Mouse (Mus musculus): ENCODE measurements around the gene Ndufa12. TPM values are rescaled to one million over a fixed set of nuclear protein-coding genes. Genes with fewer than 3 reads are reported as not detected.

The Ndufa12 gene
- polyA plus RNA-seq (2015; fragmentation: Nextera tagmentation; extraction: Ambion mirVana): 421 and 423 TPM in 2 replicates

DNA sequence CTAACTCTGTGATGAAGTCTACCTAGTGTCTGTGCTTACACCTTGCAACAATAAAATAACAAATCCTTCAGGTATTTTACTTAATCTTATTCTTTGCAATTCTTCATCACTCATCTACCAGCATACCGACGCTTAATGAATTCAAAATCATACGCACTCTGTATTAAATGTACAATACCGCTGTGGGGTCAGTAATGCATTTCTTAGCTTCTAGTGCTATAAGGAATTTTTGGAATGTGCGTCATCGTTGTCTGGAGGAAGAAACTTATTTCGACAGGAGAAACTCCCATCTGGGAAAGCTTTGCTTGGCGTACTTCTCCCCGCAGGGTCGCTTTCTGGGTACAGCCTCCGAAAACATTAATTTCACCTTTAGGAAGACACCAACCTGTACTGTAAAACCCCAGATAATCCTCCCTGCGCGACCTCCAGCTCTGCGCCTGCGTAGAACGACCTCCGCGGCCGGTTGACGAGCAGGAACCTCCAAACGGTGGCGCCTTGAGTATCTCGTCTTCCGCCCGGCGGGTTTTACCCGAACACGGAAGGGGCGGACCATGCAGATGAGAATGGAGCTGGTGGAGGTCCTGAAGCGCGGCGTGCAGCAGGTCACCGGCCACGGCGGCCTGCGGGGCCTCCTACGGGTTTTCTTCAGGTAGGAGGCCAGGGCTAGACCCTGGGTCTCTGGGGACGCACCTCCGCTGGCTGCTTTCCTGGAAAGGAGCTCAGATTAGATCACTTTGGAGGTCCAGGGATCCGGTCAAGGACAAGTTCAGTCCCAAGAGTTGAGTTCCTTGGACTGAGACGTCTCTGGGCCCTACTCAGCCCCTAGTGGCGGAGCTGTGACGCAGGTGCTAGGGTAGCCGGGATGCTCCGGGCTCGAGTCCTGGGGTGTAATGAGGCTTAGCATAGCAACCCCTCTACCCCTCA is at the start of gene Ndufa12:
TSS of gene Ndufa12 (plus strand) at position 239 of the 924 bp plus-strand sequence.
- Histone ChIP-seq H3K27me3 (no peaks in the 10 kb centered on the region), H3K4me2 (peak within 1 kb of the TSS; percentile 82), H3K4me1 (peaks cover 16% of the 10 kb centered on the region), H3K9me3 (replicated peaks) (no peaks in the 10 kb centered on the region), H3K9ac (peak within 1 kb of the TSS; percentile 85), H3K36me3 (peaks cover 58% of the 10 kb centered on the region), H3K4me3 (replicated peaks) (peak within 1 kb of the TSS; percentile 88), H3K27ac (peak within 1 kb of the TSS; percentile 96)
- WGBS: under 1% methylated on average over 46 of the region's 46 CpGs
- ATAC-seq (replicated peaks; ENCODE audit: low FRiP score): peak; percentile 98

DNA sequence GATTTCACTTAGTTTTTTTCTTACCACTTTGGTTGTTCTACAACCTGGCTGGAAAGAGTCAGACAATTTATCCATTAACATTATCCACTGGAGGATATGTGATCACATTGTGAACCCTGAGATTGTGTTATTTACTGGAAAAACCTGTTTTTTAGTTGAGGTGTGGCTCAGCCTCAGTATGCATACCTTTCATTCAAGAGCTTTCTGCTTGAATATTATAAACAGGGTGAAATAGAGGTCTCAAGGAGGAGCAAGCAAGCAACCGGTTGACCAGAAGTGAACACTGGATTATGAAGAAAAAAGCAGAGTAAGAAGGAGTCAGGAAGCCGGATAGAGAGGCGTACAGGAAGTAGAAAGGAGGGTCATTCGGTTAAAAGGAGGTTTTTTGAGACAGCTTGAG is 47.0 kb upstream of the Ndufa12 start:
- Histone ChIP-seq H3K36me3 (no peaks in the 10 kb centered on the region), H3K4me3 (replicated peaks) (no peak overlapping the region), H3K27me3 (no peaks in the 10 kb centered on the region), H3K9ac (no peak overlapping the region), H3K27ac (peak overlapping the region; percentile 80), H3K4me1 (peaks cover 23% of the 10 kb centered on the region), H3K4me2 (0 out of 2 replicates have a peak overlapping the region, but pooled peaks have one; percentile 13), H3K9me3 (replicated peaks) (no peaks in the 10 kb centered on the region)
- WGBS: 56% methylated on average over 4 of the region's 4 CpGs
- no peak for ATAC-seq (replicated peaks; ENCODE audit: low FRiP score)

DNA sequence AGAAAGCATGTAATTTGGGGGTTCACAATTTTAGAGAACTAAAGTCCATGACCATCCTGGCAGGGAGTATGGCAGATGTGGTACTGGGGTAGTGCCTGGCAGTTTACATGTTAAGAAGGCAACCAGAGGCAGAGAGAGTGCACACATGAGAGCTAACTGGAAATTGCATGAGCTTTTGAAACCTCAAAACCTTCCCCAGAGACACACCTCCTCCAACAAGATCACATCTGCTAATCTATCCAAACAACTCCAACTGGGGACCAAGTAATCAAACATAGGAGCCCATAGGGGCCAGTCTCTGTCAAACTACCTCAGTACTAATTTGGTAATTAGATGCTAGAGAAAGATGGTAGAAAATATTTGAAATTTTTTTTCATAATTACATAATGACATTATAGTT is 44.7 kb upstream of the Ndufa12 start:
- Histone ChIP-seq H3K9me3 (replicated peaks) (no peaks in the 10 kb centered on the region), H3K36me3 (peaks cover 18% of the 10 kb centered on the region), H3K27me3 (no peaks in the 10 kb centered on the region), H3K9ac (no peak overlapping the region), H3K27ac (no peak overlapping the region), H3K4me1 (peaks cover 15% of the 10 kb centered on the region), H3K4me3 (replicated peaks) (no peak overlapping the region), H3K4me2 (no peak overlapping the region)
- no peak for ATAC-seq (replicated peaks; ENCODE audit: low FRiP score)

DNA sequence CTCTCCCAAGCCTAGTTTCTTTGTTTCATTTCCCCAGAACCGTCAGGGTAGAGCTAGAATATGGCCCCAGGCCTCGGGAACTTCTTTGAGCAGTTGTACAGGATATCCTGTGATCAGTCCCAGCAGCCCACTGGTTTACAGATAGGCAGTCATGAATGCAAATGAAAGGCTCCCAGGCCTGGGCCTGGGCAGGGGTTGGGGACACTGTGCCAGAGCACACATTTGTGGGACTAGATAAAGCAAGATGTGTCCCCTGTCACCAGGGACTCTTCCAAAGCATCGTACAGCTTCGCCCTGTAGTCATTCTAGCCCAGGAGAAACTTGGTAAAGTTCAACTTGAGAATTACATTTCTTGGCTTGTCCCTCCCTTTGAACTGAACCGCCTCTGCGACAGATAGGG is 39.6 kb upstream of the Ndufa12 start:
- 86% methylated on average over 6 of the region's 6 CpGs for WGBS
- Histone ChIP-seq H3K9ac (no peak overlapping the region), H3K4me3 (replicated peaks) (no peak overlapping the region), H3K4me2 (no peak overlapping the region), H3K4me1 (no peaks in the 10 kb centered on the region), H3K36me3 (peaks cover 52% of the 10 kb centered on the region), H3K27ac (no peak overlapping the region), H3K27me3 (no peaks in the 10 kb centered on the region), H3K9me3 (replicated peaks) (no peaks in the 10 kb centered on the region)
- no peak for ATAC-seq (replicated peaks; ENCODE audit: low FRiP score)

DNA sequence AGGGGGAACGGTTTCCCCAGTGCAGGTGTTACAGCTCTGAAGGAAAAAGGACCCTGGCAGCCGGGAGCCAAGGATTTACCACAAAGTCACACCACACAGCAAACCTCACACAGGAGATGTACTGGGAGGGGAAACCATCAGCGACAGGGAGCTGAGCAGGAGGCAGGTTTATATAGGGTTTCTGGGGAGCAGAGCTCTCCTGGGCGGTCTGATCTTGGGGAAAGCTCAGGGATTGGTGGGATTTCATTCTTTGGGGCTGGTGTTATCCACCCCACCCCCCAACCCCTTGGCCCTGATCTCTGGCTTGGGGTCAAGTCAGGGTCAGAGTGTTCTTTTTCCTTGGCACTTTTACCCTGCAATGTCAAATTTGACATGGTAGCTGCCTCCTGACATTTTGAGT is 39.1 kb upstream of the Ndufa12 start:
- H3K9me3 ChIP-seq (replicated peaks): no peaks in the 10 kb centered on the region
- ATAC-seq (replicated peaks; ENCODE audit: low FRiP score): no peak

DNA sequence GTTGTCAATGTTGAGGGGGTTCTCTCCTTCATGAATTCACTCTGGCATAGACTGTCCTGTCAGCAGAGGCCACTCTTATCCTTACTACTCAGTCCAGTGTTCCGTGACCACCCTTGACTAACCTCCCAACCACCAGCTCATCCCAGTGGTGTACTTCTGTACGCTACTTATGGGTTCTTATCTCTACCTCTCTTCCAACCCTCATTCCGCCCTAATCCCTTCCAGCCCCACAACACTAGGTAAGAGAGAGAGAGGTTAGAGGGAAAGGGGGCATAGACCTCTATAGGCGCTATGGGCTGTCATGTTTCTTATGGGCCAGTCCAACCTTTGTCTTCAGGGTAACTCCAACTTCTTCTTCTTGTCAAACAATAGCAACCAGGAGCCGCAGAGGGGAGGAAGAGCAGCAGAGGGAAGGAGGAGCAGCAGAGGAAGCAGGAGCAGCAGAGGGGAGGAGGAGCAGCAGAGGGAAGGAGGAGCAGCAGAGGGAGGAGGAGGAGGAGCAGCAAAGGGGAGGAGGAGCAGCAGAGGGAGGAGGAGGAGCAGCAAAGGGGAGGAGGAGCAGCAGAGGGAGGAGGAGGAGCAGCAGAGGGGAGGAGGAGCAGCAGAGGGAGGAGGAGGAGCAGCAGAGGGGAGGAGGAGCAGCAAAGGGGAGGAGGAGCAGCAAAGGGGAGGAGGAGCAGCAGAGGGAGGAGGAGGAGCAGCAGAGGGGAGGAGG is 37.3 kb upstream of the Ndufa12 start:
- H3K4me1 ChIP-seq: no peaks in the 10 kb centered on the region
- no peaks in the 10 kb centered on the region for H3K9me3 ChIP-seq (replicated peaks)
- no peak overlapping the region for H3K9ac ChIP-seq
- H3K4me2 ChIP-seq: no peak overlapping the region
- H3K36me3 ChIP-seq: peaks cover 69% of the 10 kb centered on the region
- ATAC-seq (replicated peaks; ENCODE audit: low FRiP score): no peak
- WGBS: 89% methylated on average over 5 of the region's 5 CpGs
- H3K27me3 ChIP-seq: no peaks in the 10 kb centered on the region
- no peak overlapping the region for H3K4me3 ChIP-seq (replicated peaks)
- H3K27ac ChIP-seq: no peak overlapping the region

More for the DNA sequence above, 39.1 kb upstream of the Ndufa12 start:
- Histone ChIP-seq H3K4me3 (replicated peaks) (no peak overlapping the region), H3K27me3 (no peaks in the 10 kb centered on the region), H3K9ac (no peak overlapping the region), H3K4me2 (no peak overlapping the region), H3K36me3 (peaks cover 57% of the 10 kb centered on the region), H3K4me1 (no peaks in the 10 kb centered on the region), H3K27ac (no peak overlapping the region)
- WGBS: 98% methylated on average over 4 of the region's 4 CpGs

DNA sequence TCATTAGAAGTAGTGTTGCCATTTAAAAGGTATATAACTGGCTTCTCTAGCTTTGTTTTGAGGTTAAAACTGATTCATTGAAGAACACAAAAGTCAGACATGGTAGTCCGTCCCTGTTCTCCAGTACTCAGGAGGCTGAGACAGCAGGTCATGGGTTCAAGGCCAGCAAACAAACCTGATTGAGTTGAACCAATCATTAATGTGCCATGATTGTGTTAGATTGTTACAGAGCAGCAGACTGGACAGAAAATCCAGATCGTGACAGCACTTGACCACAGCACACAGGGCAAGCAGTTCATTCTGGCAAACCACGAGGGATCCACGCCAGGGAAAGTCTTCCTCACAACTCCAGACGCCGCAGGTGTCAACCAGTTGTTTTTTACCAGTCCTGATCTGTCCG is 36.5 kb upstream of the Ndufa12 start:
- no peak for ATAC-seq (replicated peaks; ENCODE audit: low FRiP score)
- Histone ChIP-seq H3K9ac (no peak overlapping the region), H3K4me2 (no peak overlapping the region), H3K4me1 (no peaks in the 10 kb centered on the region), H3K27ac (no peak overlapping the region), H3K4me3 (replicated peaks) (no peak overlapping the region), H3K9me3 (replicated peaks) (no peaks in the 10 kb centered on the region), H3K36me3 (peaks cover 72% of the 10 kb centered on the region), H3K27me3 (no peaks in the 10 kb centered on the region)
- 93% methylated on average over 7 of the region's 7 CpGs for WGBS

DNA sequence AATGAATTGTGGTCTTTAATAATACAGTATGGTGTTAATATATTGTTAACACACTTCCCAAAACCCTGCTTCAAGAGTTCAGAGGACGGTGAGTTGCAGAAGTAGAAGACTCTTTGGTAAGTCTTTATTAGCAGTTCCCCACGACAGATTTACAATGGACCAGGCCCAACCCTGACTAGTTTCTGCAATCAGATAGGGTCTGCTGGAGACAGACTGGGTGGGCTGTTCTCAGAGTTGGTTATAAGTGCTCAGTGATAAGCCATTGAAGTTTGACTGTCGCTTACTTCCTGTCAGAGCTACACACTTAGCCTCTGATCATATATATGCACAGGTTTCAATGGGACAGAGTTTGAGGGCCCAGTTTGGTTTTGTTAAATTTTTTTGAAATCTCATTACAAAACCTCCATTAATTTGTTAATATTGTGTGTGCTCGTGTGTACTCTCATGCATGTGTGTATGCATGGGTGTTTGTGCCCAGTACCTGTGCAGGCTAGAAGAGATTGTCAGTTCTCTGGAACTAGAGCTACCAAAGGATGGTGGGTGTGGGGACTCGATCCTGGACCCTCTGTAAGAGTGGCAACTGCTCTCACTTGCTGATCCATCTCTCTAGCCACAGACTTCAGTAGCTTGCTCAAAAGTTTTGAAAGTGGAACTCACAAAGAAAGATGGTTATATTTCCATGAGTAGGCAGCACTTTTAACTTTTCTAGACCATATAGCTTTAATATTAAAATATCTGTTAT is 34.2 kb upstream of the Ndufa12 start:
- no peak overlapping the region for H3K4me2 ChIP-seq
- ATAC-seq (replicated peaks; ENCODE audit: low FRiP score): no peak
- H3K9me3 ChIP-seq (replicated peaks): no peaks in the 10 kb centered on the region
- no peak overlapping the region for H3K4me3 ChIP-seq (replicated peaks)
- H3K36me3 ChIP-seq: peaks cover 74% of the 10 kb centered on the region
- 73% methylated on average over 5 of the region's 5 CpGs for WGBS
- no peak overlapping the region for H3K9ac ChIP-seq
- H3K4me1 ChIP-seq: no peaks in the 10 kb centered on the region
- H3K27me3 ChIP-seq: no peaks in the 10 kb centered on the region
- no peak overlapping the region for H3K27ac ChIP-seq

DNA sequence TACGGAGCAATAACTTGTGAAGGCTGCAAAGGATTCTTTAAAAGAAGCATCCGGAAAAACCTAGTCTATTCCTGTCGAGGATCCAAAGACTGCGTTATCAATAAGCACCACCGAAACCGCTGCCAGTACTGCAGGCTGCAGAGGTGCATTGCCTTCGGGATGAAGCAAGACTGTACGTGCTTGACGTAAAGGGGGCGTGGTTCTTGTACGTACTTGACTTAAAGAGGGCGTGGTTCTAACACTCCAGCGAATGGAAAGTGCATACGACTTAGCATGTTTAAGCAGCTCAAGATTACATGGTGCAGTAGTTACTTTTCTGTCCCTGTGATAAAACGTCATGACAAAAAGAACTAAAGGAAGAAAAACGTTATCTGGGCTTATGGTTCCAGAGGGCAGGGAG is 33.1 kb upstream of the Ndufa12 start:
- ATAC-seq (replicated peaks; ENCODE audit: low FRiP score): no peak
- no peak overlapping the region for H3K9ac ChIP-seq
- peaks cover 76% of the 10 kb centered on the region for H3K36me3 ChIP-seq

DNA sequence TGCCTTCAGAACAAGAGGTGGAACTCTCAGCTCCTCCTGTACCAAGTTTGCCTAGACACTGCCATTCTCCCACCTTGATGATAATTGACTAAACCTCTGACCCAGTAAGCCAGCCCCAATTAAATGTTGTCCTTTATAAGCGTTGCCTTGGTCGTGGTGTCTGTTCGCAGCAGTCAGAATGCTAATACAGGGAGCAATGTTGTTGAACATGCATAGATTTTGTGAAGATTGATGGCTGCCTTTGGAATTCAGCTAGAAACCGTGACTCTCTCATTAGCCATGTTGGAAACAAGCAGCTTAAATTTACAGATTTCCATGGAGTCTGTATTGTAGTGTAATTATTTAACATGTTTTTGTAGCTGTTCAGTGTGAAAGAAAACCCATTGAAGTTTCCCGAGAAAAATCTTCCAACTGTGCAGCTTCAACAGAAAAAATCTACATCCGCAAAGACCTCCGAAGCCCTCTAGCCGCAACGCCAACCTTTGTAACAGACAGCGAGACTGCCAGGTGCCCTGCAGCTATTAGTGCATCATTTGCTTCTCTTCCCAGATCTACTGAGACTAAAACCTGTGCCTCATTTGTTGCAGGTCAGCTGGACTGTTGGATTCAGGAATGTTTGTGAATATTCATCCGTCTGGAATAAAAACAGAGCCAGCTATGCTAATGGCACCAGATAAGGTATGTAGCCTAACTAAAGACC is 31.3 kb upstream of the Ndufa12 start:
- Histone ChIP-seq H3K36me3 (peaks cover 84% of the 10 kb centered on the region), H3K4me1 (no peaks in the 10 kb centered on the region), H3K4me3 (replicated peaks) (no peak overlapping the region), H3K27me3 (no peaks in the 10 kb centered on the region), H3K9ac (no peak overlapping the region), H3K9me3 (replicated peaks) (0 out of 2 replicates have a peak, but pooled peaks cover 3% of the 10 kb centered on the region), H3K4me2 (no peak overlapping the region), H3K27ac (no peak overlapping the region)
- no peak for ATAC-seq (replicated peaks; ENCODE audit: low FRiP score)
- 88% methylated on average over 11 of the region's 11 CpGs for WGBS

More for the DNA sequence above, 33.1 kb upstream of the Ndufa12 start:
- 0 out of 2 replicates have a peak, but pooled peaks cover 3% of the 10 kb centered on the region for H3K9me3 ChIP-seq (replicated peaks)
- no peaks in the 10 kb centered on the region for H3K4me1 ChIP-seq
- WGBS: 91% methylated on average over 16 of the region's 16 CpGs
- H3K4me2 ChIP-seq: no peak overlapping the region
- no peak overlapping the region for H3K27ac ChIP-seq
- no peak overlapping the region for H3K4me3 ChIP-seq (replicated peaks)
- no peaks in the 10 kb centered on the region for H3K27me3 ChIP-seq

DNA sequence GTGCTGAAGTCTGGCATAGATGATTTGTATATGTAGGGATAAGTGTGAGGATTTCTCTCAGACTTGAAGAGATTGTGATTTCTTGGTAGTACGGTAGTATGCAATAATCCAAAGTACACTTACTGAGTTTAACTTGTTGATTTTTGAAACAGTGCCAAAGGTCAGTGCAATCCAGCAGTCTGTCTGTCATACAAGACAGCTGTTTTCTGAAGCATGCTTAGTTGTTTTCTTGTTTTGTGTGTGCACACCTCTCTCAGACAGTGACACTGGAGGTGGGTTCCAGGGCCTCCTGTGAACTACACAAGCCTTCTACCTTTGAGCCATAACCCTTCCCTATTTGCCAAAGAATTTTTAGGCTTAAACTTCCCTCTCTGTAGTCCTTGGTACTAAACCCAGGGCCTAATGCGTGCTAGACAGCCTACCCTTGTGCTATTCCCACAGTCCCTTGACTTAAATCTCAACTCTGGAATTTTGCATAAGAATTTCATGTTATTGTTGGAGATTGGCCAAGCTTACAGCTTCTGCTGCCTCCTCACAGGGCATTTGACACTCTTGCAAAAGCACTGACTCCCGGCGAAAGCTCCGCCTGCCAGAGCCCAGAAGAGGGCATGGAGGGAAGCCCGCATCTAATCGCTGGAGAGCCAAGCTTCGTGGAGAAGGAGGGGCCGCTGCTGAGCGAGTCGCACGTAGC is 26.9 kb upstream of the Ndufa12 start:
- Histone ChIP-seq H3K4me3 (replicated peaks) (no peak overlapping the region), H3K4me2 (no peak overlapping the region), H3K27me3 (no peaks in the 10 kb centered on the region), H3K27ac (no peak overlapping the region), H3K4me1 (no peaks in the 10 kb centered on the region), H3K9me3 (replicated peaks) (0 out of 2 replicates have a peak, but pooled peaks cover 3% of the 10 kb centered on the region), H3K9ac (no peak overlapping the region), H3K36me3 (peaks cover 88% of the 10 kb centered on the region)
- no peak for ATAC-seq (replicated peaks; ENCODE audit: low FRiP score)
- 63% methylated on average over 12 of the region's 12 CpGs for WGBS
